Mouse (Mus musculus) cerebellum, adult 9-11 months (tissue): ENCODE measurements around the gene Daam1.
"Not testable (repeated sequence)": the region's sequence is repeated elsewhere in the genome, so short reads cannot be mapped to it uniquely, and the experiment has no call there.

Source experiments
- DNase-seq: peaks from one replicate; pipeline ENCODE4 v3.0.0; 2022

Gene Daam1

GRCm38 (mm10) chr12:71835966-71836668, 5.2 kb downstream of the Daam1 start:
- DNase-seq, result no peak

GRCm38 (mm10) chr12:71836776-71837175, 5.9 kb downstream of the Daam1 start:
- no peak for DNase-seq

- DNase-seq, result no peak
Observed at GRCm38 (mm10) chr12:71837576-71837975, 6.7 kb downstream of the Daam1 start.

- no peak for DNase-seq
Observed at GRCm38 (mm10) chr12:71838230-71838629, 7.4 kb downstream of the Daam1 start.

GRCm38 (mm10) chr12:71839653-71840052, 8.8 kb downstream of the Daam1 start:
- no peak for DNase-seq

- DNase-seq, result no peak
Observed at GRCm38 (mm10) chr12:71840430-71841186, 9.7 kb downstream of the Daam1 start.

GRCm38 (mm10) chr12:71842006-71842405, 11.1 kb downstream of the Daam1 start:
- no peak for DNase-seq

- DNase-seq, result no peak
Observed at GRCm38 (mm10) chr12:71842588-71842987, 11.7 kb downstream of the Daam1 start.

- no peak for DNase-seq
Observed at GRCm38 (mm10) chr12:71845486-71845885, 14.6 kb downstream of the Daam1 start.

GRCm38 (mm10) chr12:71846416-71846815, 15.5 kb downstream of the Daam1 start:
- not testable (repeated sequence) for DNase-seq

GRCm38 (mm10) chr12:71847024-71847423, 16.1 kb downstream of the Daam1 start:
- DNase-seq, result not testable (repeated sequence)

- DNase-seq, result no peak
Observed at GRCm38 (mm10) chr12:71847617-71848016, 16.7 kb downstream of the Daam1 start.

GRCm38 (mm10) chr12:71848037-71848776, 17.3 kb downstream of the Daam1 start:
- no peak for DNase-seq

- DNase-seq, result no peak
Observed at GRCm38 (mm10) chr12:71849051-71849450, 18.2 kb downstream of the Daam1 start.

- no peak for DNase-seq
Observed at GRCm38 (mm10) chr12:71850135-71850534, 19.3 kb downstream of the Daam1 start.

GRCm38 (mm10) chr12:71852678-71853077, 21.8 kb downstream of the Daam1 start:
- DNase-seq, result no peak

GRCm38 (mm10) chr12:71853694-71854093, 22.8 kb downstream of the Daam1 start:
- DNase-seq, result no peak

GRCm38 (mm10) chr12:71854191-71854590, 23.3 kb downstream of the Daam1 start:
- DNase-seq, result no peak

GRCm38 (mm10) chr12:71855730-71856479, 25.0 kb downstream of the Daam1 start:
- DNase-seq, result peak; percentile 44

- DNase-seq, result no peak
Observed at GRCm38 (mm10) chr12:71856480-71856754, 25.5 kb downstream of the Daam1 start.

GRCm38 (mm10) chr12:71859096-71859495, 28.2 kb downstream of the Daam1 start:
- no peak for DNase-seq

GRCm38 (mm10) chr12:71863846-71864543, 33.1 kb downstream of the Daam1 start:
- DNase-seq, result no peak

- DNase-seq, result no peak
Observed at GRCm38 (mm10) chr12:71864544-71864897, 33.6 kb downstream of the Daam1 start.
